Mouse (Mus musculus): Measurements from ENCODE around the gene Crls1. TPM values are rescaled to one million over a fixed set of nuclear protein-coding genes. Genes with fewer than 3 reads are reported as not detected.

The Crls1 gene
- total and polyA plus RNA-seq, 3 experiments: 19.5 to 21.9 (median 20.1) TPM

- no peak overlapping the region for H3K4me3 ChIP-seq
- peaks cover 3% of the 10 kb centered on the region for H3K36me3 ChIP-seq (ENCODE audit: control insufficient read depth, insufficient read depth, low read length)
- no peak overlapping the region for H3K27ac ChIP-seq
- 93% methylated on average over 2 of the region's 2 CpGs for WGBS
- TF ChIP-seq EP300 (IDR thresholded peaks at IDR 0.05; ENCODE audit: insufficient read depth, low read depth, low read length) (no peak), CTCF (IDR thresholded peaks at IDR 0.05) (no peak), POLR2A (IDR thresholded peaks at IDR 0.05; ENCODE audit: insufficient read depth, low read depth, low read length) (no peak)
- no peak for DNase-seq
- no peaks in the 10 kb centered on the region for H3K27me3 ChIP-seq (ENCODE audit: control insufficient read depth, insufficient read depth, low read length)
- H3K9ac ChIP-seq (ENCODE audit: low read depth, low read length): no peak overlapping the region
- H3K4me1 ChIP-seq (ENCODE audit: control insufficient read depth, insufficient read depth, low read length): no peaks in the 10 kb centered on the region; the same call in 1 of the 2 replicates
- no peaks in the 10 kb centered on the region for H3K79me2 ChIP-seq (replicated peaks; ENCODE audit: control insufficient read depth, insufficient read depth, low read length)
- intact Hi-C loops (cut with DNase I): no loop called here
Measured at GRCm38 (mm10) chr2:132863325-132863724, 16.9 kb downstream of the Crls1 start.

DNA sequence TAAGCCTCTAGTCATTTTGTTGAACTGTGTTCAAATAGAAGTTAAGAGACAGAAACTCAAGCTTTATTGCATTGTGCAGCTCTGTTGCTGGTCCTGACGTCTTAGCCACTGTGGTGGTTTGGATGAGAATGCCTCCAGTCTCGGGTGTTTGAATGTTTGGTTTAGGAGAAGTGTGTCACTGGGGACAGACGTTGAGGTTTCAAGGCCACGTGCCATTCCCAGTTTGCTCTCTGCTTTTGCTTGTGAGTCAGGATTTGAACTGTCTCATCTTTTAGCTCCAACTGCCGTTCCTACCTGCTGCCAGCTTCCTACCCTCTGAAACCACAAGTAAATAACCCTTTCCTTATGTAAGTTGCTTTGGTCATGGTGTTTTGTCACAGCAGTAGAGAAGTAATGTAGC, 21.1 kb downstream of the Crls1 start:
- H3K36me3 ChIP-seq (ENCODE audit: control insufficient read depth, insufficient read depth, low read length): no peaks in the 10 kb centered on the region; the same call in 1 of the 2 replicates
- WGBS: 74% methylated on average over 5 of the region's 5 CpGs
- H3K27me3 ChIP-seq (ENCODE audit: control insufficient read depth, insufficient read depth, low read length): no peaks in the 10 kb centered on the region
- DNase-seq: no peak
- TF ChIP-seq POLR2A (IDR thresholded peaks at IDR 0.05; ENCODE audit: insufficient read depth, low read depth, low read length) (no peak), EP300 (IDR thresholded peaks at IDR 0.05; ENCODE audit: insufficient read depth, low read depth, low read length) (no peak), CTCF (IDR thresholded peaks at IDR 0.05) (no peak)
- no peak overlapping the region for H3K4me3 ChIP-seq
- intact Hi-C loops (cut with DNase I): no loop called here
- no peak overlapping the region for H3K27ac ChIP-seq
- no peaks in the 10 kb centered on the region for H3K4me1 ChIP-seq (ENCODE audit: control insufficient read depth, insufficient read depth, low read length)
- no peaks in the 10 kb centered on the region for H3K79me2 ChIP-seq (replicated peaks; ENCODE audit: control insufficient read depth, insufficient read depth, low read length)
- no peak overlapping the region for H3K9ac ChIP-seq (ENCODE audit: low read depth, low read length)

GRCm38 (mm10) chr2:132869682-132870081, 23.2 kb downstream of the Crls1 start:
- no peaks in the 10 kb centered on the region for H3K79me2 ChIP-seq (replicated peaks; ENCODE audit: control insufficient read depth, insufficient read depth, low read length)
- 78% methylated on average over 5 of the region's 5 CpGs for WGBS
- TF ChIP-seq EP300 (IDR thresholded peaks at IDR 0.05; ENCODE audit: insufficient read depth, low read depth, low read length) (no peak), POLR2A (IDR thresholded peaks at IDR 0.05; ENCODE audit: insufficient read depth, low read depth, low read length) (no peak), CTCF (IDR thresholded peaks at IDR 0.05) (no peak)
- no peaks in the 10 kb centered on the region; the same call in 1 of the 2 replicates for H3K36me3 ChIP-seq (ENCODE audit: control insufficient read depth, insufficient read depth, low read length)
- no peaks in the 10 kb centered on the region for H3K4me1 ChIP-seq (ENCODE audit: control insufficient read depth, insufficient read depth, low read length)
- H3K9ac ChIP-seq (ENCODE audit: low read depth, low read length): no peak overlapping the region
- intact Hi-C loops (cut with DNase I): no loop called here
- no peak overlapping the region for H3K27ac ChIP-seq
- no peaks in the 10 kb centered on the region for H3K27me3 ChIP-seq (ENCODE audit: control insufficient read depth, insufficient read depth, low read length)
- DNase-seq: no peak
- H3K4me3 ChIP-seq: no peak overlapping the region

- no peak for TF ChIP-seq EP300 (IDR thresholded peaks at IDR 0.05; ENCODE audit: insufficient read depth, low read depth, low read length)
- no peak for TF ChIP-seq CTCF (IDR thresholded peaks at IDR 0.05)
- no peak for TF ChIP-seq POLR2A (IDR thresholded peaks at IDR 0.05; ENCODE audit: insufficient read depth, low read depth, low read length)
- Histone ChIP-seq H3K4me1 (ENCODE audit: control insufficient read depth, insufficient read depth, low read length) (no peaks in the 10 kb centered on the region), H3K27me3 (ENCODE audit: control insufficient read depth, insufficient read depth, low read length) (no peaks in the 10 kb centered on the region), H3K4me3 (no peak overlapping the region), H3K9ac (ENCODE audit: low read depth, low read length) (no peak overlapping the region), H3K79me2 (replicated peaks; ENCODE audit: control insufficient read depth, insufficient read depth, low read length) (no peaks in the 10 kb centered on the region), H3K36me3 (ENCODE audit: control insufficient read depth, insufficient read depth, low read length) (no peaks in the 10 kb centered on the region; the same call in 1 of the 2 replicates), H3K27ac (no peak overlapping the region)
- intact Hi-C loops (cut with DNase I): no loop called here
- WGBS: 76% methylated on average over 4 of the region's 4 CpGs
- DNase-seq: no peak
Measured at GRCm38 (mm10) chr2:132870286-132870685, 23.8 kb downstream of the Crls1 start.

GRCm38 (mm10) chr2:132871663-132872062, 25.2 kb downstream of the Crls1 start:
- H3K4me1 ChIP-seq (ENCODE audit: control insufficient read depth, insufficient read depth, low read length): no peaks in the 10 kb centered on the region
- whole genome bisulfite sequencing: 73% methylated on average over 3 of the region's 3 CpGs
- no peak for TF ChIP-seq POLR2A (IDR thresholded peaks at IDR 0.05; ENCODE audit: insufficient read depth, low read depth, low read length)
- TF ChIP-seq CTCF (IDR thresholded peaks at IDR 0.05): no peak
- no peak for TF ChIP-seq EP300 (IDR thresholded peaks at IDR 0.05; ENCODE audit: insufficient read depth, low read depth, low read length)
- H3K27ac ChIP-seq: no peak overlapping the region
- H3K79me2 ChIP-seq (replicated peaks; ENCODE audit: control insufficient read depth, insufficient read depth, low read length): no peaks in the 10 kb centered on the region
- H3K9ac ChIP-seq (ENCODE audit: low read depth, low read length): no peak overlapping the region
- DNase-seq: no peak
- H3K36me3 ChIP-seq (ENCODE audit: control insufficient read depth, insufficient read depth, low read length): no peaks in the 10 kb centered on the region
- intact Hi-C loops (cut with DNase I): no loop called here
- no peak overlapping the region for H3K4me3 ChIP-seq
- H3K27me3 ChIP-seq (ENCODE audit: control insufficient read depth, insufficient read depth, low read length): no peaks in the 10 kb centered on the region

GRCm38 (mm10) chr2:132873657-132874326, 27.3 kb downstream of the Crls1 start:
- no peaks in the 10 kb centered on the region for H3K79me2 ChIP-seq (replicated peaks; ENCODE audit: control insufficient read depth, insufficient read depth, low read length)
- DNase-seq: no peak
- no peak overlapping the region for H3K9ac ChIP-seq (ENCODE audit: low read depth, low read length)
- H3K27ac ChIP-seq: no peak overlapping the region
- H3K4me1 ChIP-seq (ENCODE audit: control insufficient read depth, insufficient read depth, low read length): no peaks in the 10 kb centered on the region
- H3K27me3 ChIP-seq (ENCODE audit: control insufficient read depth, insufficient read depth, low read length): peaks cover 2% of the 10 kb centered on the region
- 58% methylated on average over 10 of the region's 10 CpGs for WGBS
- H3K36me3 ChIP-seq (ENCODE audit: control insufficient read depth, insufficient read depth, low read length): no peaks in the 10 kb centered on the region
- intact Hi-C loops (cut with DNase I): no loop called here
- TF ChIP-seq CTCF (IDR thresholded peaks at IDR 0.05): no peak
- no peak for TF ChIP-seq EP300 (IDR thresholded peaks at IDR 0.05; ENCODE audit: insufficient read depth, low read depth, low read length)
- no peak for TF ChIP-seq POLR2A (IDR thresholded peaks at IDR 0.05; ENCODE audit: insufficient read depth, low read depth, low read length)
- no peak overlapping the region for H3K4me3 ChIP-seq

All from heart, adult 2 months (tissue).